Mouse (Mus musculus) liver, adult (tissue): Measurements from ENCODE around the gene Pgm2l1.

ENCODE experiments used
- GATA4 ChIP-seq: IDR thresholded peaks from 2 replicates; pipeline ENCODE4 v1.6.1; 2014; ENCODE audit warnings: mild to moderate bottlenecking, low read length; ENCODE audit not compliant: insufficient replicate concordance

Pgm2l1 gene

DNA sequence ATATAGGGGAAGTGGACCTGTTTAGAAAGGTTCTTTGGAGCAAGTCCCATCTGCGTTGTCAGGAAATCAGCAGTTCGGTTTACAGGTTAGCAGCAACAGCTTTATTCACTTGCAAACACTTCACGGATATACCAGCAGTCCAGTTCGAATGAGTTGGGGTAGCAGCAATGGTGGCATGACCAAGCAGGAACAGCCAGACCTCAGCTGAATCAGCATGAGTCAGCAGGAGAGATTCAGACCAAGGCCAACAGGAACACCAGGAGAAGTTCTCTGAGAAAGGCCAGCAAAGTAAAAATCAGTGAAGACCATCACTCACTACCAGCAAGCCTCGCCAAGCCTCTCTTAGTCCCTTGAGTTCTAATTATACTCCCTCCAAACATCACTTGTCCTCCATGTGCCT lies 23.5 kb downstream of the Pgm2l1 start:
- TF ChIP-seq GATA4 = no peak

DNA sequence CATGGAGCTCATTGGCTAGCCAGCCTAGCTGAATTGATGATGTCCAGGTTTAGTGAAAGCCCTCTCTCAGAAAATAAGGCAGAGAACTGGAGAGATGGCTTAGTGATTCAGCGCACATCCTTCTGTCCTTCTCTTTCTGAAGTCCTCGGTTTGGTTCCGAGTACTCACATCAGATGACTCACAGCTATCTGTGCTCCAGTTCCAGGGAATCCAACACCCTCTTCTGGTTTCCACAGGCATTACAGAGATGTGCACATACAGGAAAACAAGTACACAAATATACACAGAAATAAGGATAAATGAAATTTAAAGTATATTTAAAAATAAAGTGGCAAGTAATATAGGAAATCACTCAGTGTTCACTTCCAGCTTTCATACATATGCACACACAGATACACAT lies 35.2 kb downstream of the Pgm2l1 start:
- TF ChIP-seq GATA4 = no peak

DNA sequence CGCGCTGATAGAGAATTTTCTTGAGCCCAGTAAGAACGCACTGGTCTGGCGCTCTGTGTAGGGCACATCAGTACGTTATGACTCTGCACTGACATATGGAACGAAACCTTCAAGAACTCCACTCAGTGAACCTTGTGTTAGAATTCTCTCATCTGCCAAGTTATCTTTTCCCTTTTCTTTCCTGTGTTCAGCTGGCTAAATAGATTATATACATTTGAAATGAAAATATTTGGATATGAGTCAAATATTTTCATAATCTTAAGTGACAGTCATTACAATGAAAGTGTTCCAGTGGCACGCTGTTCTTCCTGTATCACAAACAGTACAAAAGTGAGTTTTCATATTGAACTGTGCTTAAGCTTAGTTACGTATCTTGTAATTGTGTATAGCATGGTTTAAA lies 45.2 kb downstream of the Pgm2l1 start:
- no peak for TF ChIP-seq GATA4

DNA sequence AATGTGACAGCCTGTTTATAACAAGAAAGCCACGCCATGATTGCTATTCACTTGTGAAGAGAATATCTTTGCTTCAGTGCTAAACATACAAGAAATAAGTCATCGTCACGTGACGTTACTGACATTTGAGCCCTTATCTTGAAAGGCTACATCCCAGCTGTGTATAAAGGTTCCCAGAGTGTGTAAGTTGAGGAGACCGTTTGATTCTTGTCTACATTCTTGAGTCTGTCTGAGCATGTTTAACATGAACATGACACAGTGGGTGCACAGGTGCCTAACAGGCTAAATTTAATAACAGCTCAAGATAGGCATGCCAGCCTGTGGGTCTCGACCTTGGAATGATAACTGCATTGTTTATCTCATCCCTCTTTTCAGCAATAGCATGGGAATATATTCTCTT lies 47.3 kb downstream of the Pgm2l1 start:
- TF ChIP-seq GATA4 = no peak

DNA sequence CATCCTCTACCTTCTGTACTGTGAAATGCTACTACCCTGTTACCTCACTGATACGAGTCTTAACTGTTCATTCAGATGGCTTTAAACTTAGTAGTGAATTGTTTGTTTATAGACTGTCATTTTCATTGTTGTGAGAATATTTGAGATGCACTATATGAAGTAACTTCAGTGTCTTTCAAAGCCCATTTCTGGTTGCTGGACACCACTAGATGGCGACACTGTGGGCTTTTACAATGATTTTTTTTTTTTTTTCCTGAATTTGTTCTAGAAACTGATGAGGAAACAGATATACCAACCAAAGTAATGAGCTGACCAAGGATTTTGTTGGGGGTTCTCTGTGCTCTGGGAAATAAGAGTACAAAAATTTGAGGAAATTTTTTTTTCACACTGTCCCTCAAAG lies 49.2 kb downstream of the Pgm2l1 start:
- TF ChIP-seq GATA4 = no peak

DNA sequence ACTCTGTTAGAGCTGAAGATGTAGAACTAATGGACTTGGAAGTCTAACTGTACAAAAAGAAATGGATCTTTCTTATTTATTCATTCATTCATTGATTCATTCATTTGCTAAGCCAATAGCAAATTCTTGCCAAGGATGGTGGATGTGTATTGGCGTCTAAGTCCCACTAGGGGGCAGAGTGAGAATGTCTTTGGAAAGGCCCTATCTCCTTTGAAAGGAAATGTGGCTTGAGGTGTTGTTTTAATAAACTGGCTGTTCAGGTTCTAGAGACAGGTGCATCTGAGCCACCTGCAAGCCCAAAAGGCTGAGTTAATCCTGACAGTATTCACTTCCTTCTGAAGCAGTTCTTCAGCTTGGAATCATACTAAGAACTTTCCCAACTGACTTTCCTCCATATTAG lies 52.6 kb downstream of the Pgm2l1 start:
- TF ChIP-seq GATA4 = no peak

DNA sequence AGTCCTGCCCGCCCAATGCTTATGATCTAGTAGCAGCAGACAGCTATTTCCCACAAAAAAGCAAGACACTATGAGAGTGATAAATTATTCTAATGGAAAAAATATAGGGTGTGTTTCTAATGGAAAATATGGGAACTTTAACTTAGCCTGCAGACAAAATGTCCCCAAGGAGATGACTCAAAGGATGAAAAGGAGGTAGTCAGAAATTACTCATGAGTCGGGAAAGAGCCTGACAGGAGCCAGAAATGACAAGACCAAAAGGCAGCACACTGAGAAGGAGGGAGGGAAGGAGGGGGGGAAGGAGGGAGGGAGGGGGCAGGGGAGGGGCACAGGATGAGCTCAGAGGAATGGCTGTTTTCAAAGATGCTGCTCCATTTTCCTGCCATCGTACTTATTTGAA lies 54.4 kb downstream of the Pgm2l1 start:
- no peak for TF ChIP-seq GATA4

DNA sequence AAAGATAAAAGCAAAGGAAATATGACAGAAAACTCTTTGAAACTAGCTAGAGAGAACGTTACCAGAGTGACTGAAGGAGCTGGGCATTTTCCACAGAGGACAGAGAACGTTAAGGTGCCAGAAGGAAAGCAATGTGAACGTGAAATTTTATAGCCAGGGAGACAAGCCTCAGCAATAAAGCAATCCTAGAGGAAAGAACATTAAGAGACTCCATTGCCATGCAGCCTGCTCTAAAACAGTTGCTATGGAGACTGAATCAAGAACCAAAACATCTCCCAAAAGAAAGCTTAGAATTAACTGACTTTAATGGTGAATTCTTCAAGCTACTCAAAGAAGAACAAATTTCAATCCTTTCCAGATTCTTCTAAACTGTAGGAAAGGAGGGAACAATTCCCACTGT lies 56.1 kb downstream of the Pgm2l1 start:
- TF ChIP-seq GATA4 = no peak

DNA sequence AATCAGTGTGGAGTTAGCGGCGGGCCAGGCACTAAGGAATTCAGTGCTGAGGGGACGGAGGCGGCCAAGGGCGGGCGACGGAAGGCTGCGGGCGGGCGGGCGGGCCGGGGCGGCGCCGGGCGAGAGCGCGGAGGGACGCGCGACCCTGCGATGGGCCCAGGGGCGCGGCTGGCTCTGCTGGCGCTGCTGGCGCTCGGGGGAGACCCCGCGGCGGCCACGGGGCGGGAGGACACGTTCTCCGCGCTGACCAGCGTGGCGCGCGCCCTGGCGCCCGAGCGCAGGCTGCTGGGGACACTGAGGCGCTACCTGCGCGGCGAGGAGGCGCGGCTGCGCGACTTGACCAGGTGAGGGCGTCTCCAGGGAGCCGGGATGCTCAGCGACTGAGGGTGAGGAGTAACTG lies 58.2 kb downstream of the Pgm2l1 start, which contains the start of gene P4ha3:
TSS of gene P4ha3 (plus strand) at position 138 of the 400 bp plus-strand sequence.
- no peak for TF ChIP-seq GATA4

DNA sequence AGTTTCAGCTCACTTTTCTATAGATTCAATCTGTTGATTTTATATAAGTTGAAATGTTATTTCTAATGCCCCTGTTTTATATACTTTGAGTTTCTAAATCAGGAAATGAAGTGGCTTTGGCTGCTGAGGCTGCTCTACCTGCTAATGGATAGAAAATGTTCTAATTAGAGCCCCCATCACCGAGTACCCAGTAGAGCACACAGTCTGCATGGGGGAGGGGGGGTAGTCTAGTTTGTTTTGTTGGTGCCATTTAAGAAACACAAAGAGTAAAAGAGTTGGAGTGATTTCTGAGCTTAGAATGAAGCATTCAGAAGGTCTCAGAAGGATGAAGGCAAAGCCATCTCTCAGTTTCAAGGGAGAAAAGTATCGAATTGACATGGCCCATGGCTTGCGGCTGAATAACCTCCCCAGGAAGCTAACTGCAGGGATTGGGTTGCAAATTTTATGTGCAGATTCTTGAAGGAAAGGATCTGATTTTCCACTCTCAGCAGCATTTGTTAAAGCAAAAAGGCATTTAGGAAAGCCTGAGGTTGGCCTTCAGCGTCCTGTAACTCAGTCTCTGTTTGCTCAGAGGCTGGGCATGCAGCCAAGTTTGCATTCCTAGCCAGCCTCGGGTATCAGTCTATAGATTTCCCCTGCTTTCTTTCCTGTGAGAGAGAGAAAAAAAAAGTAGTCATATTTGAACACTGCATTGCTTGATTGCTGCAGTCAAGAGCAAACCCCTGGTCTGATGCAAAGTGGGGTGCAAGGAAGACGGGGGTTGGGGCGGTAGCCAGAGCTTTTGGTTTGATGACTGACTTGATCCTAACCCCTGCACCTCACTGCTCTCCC lies 60.8 kb downstream of the Pgm2l1 start:
- no peak for TF ChIP-seq GATA4

DNA sequence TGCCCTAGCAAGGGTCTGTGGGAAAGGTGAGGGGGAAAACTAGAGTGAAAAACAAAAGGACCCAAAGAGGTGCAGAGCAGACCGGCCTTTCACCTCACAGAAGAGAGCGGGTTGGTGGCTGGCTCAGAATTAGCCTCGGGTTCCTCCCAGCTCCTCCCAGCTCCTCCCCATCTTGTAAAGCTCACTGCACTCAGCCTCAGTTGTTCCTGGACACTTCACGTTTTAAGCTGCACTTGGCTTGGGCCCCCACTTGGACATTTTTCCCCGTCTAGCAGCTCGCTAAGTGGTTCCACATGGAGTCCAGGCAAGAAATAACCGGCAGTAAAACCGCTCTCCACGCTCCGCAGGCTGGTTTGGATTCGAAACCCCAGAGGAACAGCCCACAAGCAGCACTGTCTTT lies 61.4 kb downstream of the Pgm2l1 start:
- TF ChIP-seq GATA4 = no peak

DNA sequence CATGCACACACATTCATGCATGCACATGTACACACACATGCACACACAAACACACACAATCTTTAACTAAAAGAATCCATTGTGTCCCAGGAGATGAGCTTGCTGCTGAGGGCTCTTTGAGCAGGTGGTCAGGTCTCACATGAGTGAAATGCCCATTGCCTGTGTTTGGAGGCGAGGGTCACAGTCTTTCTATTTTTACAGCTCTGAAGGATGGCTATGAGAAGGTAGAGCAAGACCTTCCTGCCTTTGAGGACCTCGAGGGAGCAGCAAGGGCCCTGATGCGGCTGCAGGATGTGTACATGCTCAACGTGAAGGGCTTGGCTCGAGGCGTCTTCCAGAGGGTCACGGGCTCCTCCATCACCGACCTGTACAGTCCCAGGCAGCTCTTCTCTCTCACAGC lies 66.4 kb downstream of the Pgm2l1 start:
- TF ChIP-seq GATA4 = no peak

DNA sequence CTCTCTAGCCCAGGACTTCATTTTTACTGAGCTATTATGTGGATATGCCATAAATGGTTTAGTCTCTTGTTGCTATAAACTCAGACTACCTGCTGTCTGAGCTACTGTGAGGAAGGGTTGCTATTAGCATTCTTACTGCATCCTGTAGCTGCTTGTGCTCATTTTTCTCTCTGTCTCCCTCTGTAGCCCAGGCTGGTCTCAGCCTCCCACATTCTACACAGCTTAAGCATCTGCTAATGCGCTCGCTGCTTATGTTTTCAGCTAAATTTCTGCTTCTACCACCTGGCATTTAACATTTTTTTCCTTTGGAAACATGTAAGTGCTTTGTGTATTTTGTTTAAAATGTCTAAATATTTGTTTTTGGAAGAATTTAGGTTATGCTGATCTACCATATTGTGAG lies 68.6 kb downstream of the Pgm2l1 start:
- TF ChIP-seq GATA4 = no peak

DNA sequence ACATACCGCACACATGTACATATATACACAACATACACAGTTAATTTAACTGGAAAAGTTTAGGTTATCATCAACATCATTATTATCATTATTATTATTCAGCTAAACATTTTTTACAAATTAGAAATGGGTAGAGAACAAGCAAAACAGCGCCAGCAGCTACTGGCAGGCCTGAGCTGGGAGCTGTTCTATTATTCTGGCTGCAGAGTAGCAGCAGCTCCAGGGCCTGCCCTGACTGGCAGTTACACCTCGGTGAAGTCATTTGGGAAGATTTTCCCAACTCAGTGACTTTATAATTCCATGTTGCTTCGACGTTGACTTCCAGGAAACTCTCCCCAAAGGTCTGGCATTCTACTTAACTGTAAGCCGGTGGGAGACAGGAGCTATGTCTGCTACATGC lies 69.5 kb downstream of the Pgm2l1 start:
- no peak for TF ChIP-seq GATA4

DNA sequence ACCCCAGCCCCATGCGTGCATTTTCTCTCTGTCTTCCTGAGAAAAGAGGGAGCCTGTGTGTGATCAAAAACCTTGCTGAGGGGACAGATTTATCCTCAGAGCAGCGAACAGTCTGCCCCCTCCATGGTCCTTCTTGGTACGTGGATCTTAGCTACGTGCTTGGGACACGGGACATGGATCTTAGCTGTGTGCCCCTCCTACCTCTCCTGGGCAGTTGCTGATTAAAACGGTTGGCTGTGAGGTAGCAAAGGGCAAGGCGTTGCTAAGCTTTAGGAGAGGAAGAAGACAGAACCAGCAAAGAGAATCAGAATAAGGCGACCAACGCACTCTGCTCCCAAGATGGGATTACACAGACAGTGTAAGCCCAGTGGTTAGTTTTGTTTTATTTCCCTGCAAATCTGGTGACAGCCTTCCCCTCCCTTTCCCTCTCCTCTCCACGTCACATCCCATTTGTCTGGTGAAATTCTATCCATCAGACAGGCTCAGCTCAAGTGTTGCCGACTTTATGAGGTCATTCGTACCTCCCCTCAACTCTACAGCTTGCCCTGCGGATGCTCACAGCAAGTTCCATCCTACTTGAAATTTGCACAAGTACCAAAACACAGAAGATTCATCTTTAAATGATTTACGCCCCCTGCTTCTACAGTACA lies 71.8 kb downstream of the Pgm2l1 start:
- no peak for TF ChIP-seq GATA4

DNA sequence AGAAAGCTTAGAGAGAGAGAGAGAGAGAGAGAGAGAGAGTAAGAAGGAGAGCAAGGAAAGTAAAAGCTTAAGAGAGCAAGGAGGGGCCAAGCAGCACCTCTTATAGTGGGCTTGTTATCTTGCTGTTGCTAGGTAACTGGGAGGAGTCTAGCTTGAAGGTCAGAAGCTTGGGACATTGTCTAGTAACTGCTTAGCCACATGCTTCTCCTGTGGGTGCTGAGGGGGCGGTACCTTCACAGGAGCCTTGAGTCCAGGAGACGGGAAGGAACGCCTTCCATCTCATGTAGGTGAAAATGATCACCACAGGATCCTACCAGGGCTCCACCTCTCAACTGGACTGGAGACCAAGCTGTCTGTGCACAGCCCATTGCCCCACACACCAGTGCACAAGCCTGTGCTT lies 74.2 kb downstream of the Pgm2l1 start:
- TF ChIP-seq GATA4 = no peak

DNA sequence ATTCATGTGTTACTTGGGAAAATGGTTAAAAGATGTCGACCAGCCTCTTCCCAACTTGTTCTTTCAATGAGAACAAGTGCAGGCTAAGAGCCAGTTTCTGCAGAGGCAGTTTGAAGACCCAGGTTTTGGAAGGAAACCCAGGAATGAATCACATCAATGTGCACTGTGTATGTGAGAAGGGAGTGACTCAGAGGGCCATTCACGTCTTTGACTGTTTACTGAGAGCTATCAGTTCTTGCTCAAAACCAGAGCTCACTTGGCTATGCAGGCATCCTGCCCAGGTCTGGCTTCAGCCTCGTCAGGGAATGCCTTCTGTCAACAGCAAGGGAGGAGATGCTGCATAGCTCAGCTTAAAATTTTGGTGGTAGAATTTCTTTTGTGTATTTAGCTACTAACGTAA lies 75.1 kb downstream of the Pgm2l1 start:
- TF ChIP-seq GATA4 = no peak
